Mouse (Mus musculus) hindbrain, embryonic 15.5 days (tissue): ENCODE measurements at regions not wholly inside any gene's neighbourhood (a gene's known extent, or its start where the extent isn't known, plus 50 kb on each side); places are given as distances from the start of the nearest gene placed in this dataset.

Experiments
- ATAC-seq: fragments of 200-750 bp; cut with Nextera tagmentation; 2 replicates; pipeline ENCODE4 v1.8.0; 2017; ENCODE audit warnings: low read depth, moderate number of reproducible peaks, moderate TSS enrichment; ENCODE audit not compliant: low FRiP score
- H3K27ac ChIP-seq: fragments of 300-500 bp; sonication (generic); replicated peaks from 2 replicates; pipeline ENCODE4 v1.5.1; 2015; ENCODE audit warnings: mild to moderate bottlenecking, inconsistent platforms
- H3K27me3 ChIP-seq: fragments of 300-500 bp; sonication (generic); 2 replicates; pipeline ENCODE4 v1.6.1; 2015; ENCODE audit warnings: control low read depth, inconsistent platforms
- H3K36me3 ChIP-seq: fragments of 300-500 bp; sonication (generic); 2 replicates; pipeline ENCODE4 v1.6.1; 2015; ENCODE audit warnings: control low read depth, inconsistent platforms
- H3K4me1 ChIP-seq: fragments of 300-500 bp; sonication (generic); replicated peaks from 2 replicates; pipeline ENCODE4 v1.6.1; 2015; ENCODE audit warnings: control low read depth, inconsistent platforms
- H3K4me2 ChIP-seq: fragments of 300-500 bp; sonication (generic); 2 replicates; pipeline ENCODE4 v1.6.1; 2015; ENCODE audit warnings: moderate library complexity, mild to moderate bottlenecking, inconsistent platforms
- H3K4me3 ChIP-seq: fragments of 300-500 bp; sonication (generic); 2 replicates; pipeline ENCODE4 v1.5.1; 2015; ENCODE audit warnings: mild to moderate bottlenecking, inconsistent platforms
- H3K9ac ChIP-seq: fragments of 300-500 bp; sonication (generic); 2 replicates; pipeline ENCODE4 v1.6.1; 2015; ENCODE audit warnings: inconsistent platforms
- H3K9me3 ChIP-seq: fragments of 300-500 bp; sonication (generic); 2 replicates; pipeline ENCODE4 v1.6.1; 2016; ENCODE audit warnings: control low read depth, inconsistent platforms
- WGBS: fragments of 180-500 bp; shearing (Covaris S2); methylation state at CpG from one replicate; pipeline ENCODE4 v1.1.7; 2015; 5-methylcytosine and 5-hydroxymethylcytosine counted together

DNA sequence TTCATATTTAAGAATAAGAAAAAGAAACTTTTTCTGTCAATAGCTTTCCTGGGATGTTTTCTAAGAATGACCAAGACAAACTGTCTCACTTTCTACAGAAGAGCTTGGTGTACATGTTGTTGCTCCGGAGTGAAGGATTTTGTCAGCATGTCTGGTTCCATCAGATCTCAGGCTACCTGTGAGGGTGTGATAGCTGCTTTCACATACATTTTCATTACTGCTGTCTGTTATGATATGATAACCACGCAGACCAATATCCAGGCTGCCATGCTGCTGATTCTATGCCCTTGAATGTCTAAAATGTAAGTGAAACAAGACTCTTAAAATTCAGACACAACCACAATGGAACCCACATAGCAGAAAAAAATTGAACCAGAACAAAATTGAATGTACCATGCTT lies 1036.6 kb upstream of the Lcorl start:
- Histone ChIP-seq H3K27me3 (no peaks in the 10 kb centered on the region), H3K4me1 (no peaks in the 10 kb centered on the region), H3K9me3 (no peaks in the 10 kb centered on the region), H3K36me3 (no peaks in the 10 kb centered on the region), H3K4me2 (no peak overlapping the region), H3K4me3 (no peak overlapping the region), H3K27ac (no peak overlapping the region), H3K9ac (no peak overlapping the region)
- 86% methylated on average over 2 of the region's 2 CpGs for WGBS
- ATAC-seq, result no peak

DNA sequence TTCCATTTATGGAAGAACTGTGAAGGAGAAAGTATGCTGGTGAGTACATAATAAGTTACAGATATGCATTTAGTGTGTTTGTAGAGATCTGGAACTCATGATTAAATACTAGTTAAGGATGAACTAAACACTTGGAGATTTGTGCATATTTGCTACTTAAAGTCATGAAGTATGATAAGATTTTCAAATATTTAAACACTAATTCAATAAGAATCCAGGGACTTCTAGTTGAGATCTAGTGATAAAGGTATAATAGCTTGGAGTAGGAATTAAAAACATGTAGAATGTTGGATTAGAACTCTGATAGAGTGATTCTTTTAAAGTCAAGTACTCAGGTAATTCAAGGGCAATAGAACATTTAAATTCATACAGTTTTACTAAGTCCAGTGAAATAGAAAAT lies 1026.5 kb upstream of the Lcorl start:
- no peaks in the 10 kb centered on the region for H3K36me3 ChIP-seq
- no peak overlapping the region for H3K27ac ChIP-seq
- no peak overlapping the region for H3K4me2 ChIP-seq
- H3K9ac ChIP-seq, result no peak overlapping the region
- no peak for ATAC-seq
- H3K27me3 ChIP-seq, result no peaks in the 10 kb centered on the region
- H3K4me3 ChIP-seq, result no peak overlapping the region
- H3K9me3 ChIP-seq, result no peaks in the 10 kb centered on the region
- H3K4me1 ChIP-seq, result no peaks in the 10 kb centered on the region

DNA sequence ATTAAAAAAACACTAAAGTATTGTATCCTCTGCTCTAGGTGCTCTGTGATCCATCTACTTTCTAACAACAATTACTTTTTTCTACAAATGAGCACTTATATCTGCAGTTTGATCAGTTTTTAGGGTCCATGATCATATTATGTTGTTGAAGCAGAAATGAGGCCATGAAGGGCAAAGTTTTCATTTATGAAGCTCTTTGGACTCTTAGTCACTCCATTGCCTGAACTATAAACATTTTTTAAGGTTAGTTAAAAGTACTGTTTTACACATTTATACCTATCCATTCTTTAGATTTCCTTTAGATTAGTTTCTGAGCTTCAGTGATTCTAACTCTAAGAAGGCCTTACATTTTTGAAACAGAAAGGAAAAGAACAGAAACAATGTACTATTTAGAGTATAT lies 999.4 kb upstream of the Lcorl start:
- H3K27me3 ChIP-seq, result no peaks in the 10 kb centered on the region
- H3K4me2 ChIP-seq, result no peak overlapping the region
- no peaks in the 10 kb centered on the region for H3K9me3 ChIP-seq
- H3K36me3 ChIP-seq, result no peaks in the 10 kb centered on the region
- no peak overlapping the region for H3K9ac ChIP-seq
- H3K4me1 ChIP-seq, result no peaks in the 10 kb centered on the region
- ATAC-seq, result no peak
- H3K27ac ChIP-seq, result no peak overlapping the region
- H3K4me3 ChIP-seq, result no peak overlapping the region

DNA sequence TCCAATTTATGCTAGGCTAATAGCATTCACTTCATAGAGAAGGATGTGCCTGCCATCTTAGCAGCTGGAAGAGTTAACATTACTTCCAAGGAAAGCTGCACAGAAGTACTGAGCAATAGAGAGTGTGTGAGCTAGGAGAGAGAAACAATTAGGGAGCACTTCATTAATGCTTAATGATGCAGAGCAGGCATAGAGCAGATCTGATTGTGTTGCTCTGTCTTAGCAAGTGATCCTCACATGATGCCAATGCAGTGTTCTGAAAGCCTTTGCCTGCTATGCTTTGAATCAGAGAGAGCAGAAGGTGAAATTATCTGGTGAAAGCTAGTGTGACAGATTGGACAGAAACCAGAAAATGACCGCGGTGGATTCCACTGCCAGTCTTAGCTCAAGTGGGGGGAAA lies 987.8 kb upstream of the Lcorl start:
- 49% methylated on average over 2 of the region's 2 CpGs for WGBS
- H3K27ac ChIP-seq, result peak overlapping the region; percentile 27

DNA sequence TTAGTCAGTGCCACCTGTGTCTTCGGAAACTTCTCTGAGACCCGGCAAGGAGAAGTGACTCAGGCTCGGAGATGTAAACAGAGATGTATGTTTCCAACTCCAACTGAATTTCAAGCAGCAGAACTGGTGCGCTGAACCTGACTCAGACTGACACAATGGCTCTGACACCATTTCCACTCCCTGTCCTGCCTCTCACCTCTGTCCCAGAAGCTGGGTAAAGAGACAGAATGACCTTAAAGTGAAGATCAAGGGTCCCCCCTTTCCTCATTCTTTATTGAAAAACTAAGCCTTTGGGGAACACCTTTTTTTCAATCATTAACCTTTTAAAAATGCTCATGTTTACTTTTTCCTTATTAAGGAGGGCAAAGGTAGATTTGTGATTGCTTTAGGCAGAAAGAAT lies 979.4 kb upstream of the Lcorl start:
- Histone ChIP-seq H3K4me3 (no peak overlapping the region), H3K4me2 (no peak overlapping the region), H3K9ac (no peak overlapping the region), H3K4me1 (no peaks in the 10 kb centered on the region), H3K27me3 (no peaks in the 10 kb centered on the region), H3K9me3 (no peaks in the 10 kb centered on the region), H3K36me3 (no peaks in the 10 kb centered on the region), H3K27ac (no peak overlapping the region)
- ATAC-seq, result no peak
- WGBS, result 87% methylated on average over 4 of the region's 4 CpGs

More for the DNA sequence above, 987.8 kb upstream of the Lcorl start:
- H3K4me3 ChIP-seq, result no peak overlapping the region
- no peaks in the 10 kb centered on the region for H3K27me3 ChIP-seq
- H3K36me3 ChIP-seq, result no peaks in the 10 kb centered on the region
- no peaks in the 10 kb centered on the region for H3K9me3 ChIP-seq
- ATAC-seq, result peak; percentile 72
- H3K9ac ChIP-seq, result no peak overlapping the region
- no peak overlapping the region for H3K4me2 ChIP-seq
- no peaks in the 10 kb centered on the region for H3K4me1 ChIP-seq

DNA sequence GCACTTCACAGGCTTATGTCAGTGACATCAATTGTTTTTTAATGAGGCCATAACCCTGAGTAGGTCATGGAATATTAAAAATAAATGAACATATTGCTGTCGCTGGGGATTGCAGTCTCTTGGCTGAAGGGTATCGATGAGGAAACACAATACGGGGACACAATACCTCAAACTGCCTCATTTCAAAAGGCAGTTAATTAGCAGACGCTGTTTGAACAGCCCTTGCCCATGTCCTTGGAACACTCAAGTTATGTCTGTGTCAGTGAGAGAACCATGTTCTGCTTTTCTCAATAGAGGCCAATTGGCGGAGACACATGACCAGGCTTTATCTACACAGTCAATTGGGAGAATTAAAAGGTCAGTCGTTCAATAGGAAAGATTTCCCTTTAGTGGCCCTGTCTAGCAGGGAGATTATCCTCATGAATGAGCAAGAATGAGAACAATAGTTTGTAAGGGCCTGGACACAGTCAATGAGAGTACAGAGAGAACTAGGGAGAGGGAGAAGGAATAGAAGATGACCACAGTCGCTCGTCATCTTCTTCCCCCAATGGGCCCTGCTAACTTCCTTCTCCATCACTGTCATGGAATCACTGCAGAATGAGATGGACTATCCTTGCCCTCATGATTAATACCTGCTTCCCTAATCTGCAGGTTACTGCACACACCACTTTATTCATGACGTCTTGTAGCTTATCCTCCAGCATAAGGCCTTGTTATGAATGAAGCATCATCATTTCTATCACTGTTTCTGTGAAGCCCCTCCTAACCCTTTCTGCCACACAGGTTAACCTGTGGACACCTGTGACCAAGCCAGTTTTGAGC lies 973.6 kb upstream of the Lcorl start:
- H3K4me1 ChIP-seq, result no peaks in the 10 kb centered on the region
- H3K27me3 ChIP-seq, result no peaks in the 10 kb centered on the region
- H3K36me3 ChIP-seq, result no peaks in the 10 kb centered on the region
- no peak overlapping the region for H3K27ac ChIP-seq
- H3K9me3 ChIP-seq, result no peaks in the 10 kb centered on the region
- WGBS, result 17% methylated on average over 9 of the region's 9 CpGs
- H3K4me2 ChIP-seq, result no peak overlapping the region
- no peak overlapping the region for H3K9ac ChIP-seq
- no peak for ATAC-seq
- H3K4me3 ChIP-seq, result no peak overlapping the region

DNA sequence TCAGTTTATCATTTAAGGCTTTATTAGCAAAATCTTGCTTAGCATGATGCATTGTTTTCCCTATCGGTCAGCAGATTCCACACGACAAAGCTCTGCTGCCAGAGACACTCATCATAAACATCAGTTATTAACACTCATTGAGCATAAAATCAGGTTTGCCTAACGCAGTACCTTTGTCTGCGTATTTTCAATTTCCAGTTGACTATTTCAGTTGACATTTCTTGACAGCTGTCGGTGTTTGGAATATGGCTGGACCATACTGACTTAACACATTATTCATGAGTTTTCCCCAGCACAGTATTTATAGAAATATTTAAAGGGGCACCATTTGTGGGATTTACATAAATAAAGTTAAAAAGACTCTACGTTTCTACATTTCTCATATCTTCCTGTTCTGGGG lies 972.7 kb upstream of the Lcorl start:
- Histone ChIP-seq H3K9ac (no peak overlapping the region), H3K4me3 (no peak overlapping the region), H3K36me3 (no peaks in the 10 kb centered on the region), H3K27me3 (no peaks in the 10 kb centered on the region), H3K27ac (no peak overlapping the region), H3K9me3 (no peaks in the 10 kb centered on the region), H3K4me2 (no peak overlapping the region), H3K4me1 (no peaks in the 10 kb centered on the region)
- WGBS, result 52% methylated on average over 6 of the region's 6 CpGs
- ATAC-seq, result no peak

DNA sequence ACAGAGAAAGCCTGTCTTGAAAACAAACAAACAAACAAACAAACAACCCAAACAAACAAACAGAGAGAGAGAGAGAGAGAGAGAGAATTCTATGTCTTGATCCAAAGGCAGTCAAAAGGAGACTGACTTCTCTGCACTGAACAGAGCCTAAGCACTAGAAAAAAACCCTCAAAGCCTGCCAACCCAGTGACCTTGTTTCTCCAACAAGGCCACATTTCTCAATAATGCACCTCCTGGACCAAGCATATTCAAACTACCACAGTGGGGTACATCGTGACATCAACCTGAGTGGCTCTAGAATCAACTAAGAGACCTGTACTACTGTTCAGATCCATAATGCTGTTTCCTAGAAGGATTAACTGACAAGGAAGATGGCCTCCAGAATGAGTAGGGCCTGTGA lies 969.0 kb upstream of the Lcorl start:
- Histone ChIP-seq H3K9me3 (no peaks in the 10 kb centered on the region), H3K4me1 (no peaks in the 10 kb centered on the region), H3K36me3 (no peaks in the 10 kb centered on the region), H3K4me2 (no peak overlapping the region), H3K4me3 (no peak overlapping the region), H3K27me3 (no peaks in the 10 kb centered on the region), H3K27ac (no peak overlapping the region), H3K9ac (no peak overlapping the region)
- WGBS, result 88% methylated on average over 1 of the region's 1 CpGs
- ATAC-seq, result no peak

DNA sequence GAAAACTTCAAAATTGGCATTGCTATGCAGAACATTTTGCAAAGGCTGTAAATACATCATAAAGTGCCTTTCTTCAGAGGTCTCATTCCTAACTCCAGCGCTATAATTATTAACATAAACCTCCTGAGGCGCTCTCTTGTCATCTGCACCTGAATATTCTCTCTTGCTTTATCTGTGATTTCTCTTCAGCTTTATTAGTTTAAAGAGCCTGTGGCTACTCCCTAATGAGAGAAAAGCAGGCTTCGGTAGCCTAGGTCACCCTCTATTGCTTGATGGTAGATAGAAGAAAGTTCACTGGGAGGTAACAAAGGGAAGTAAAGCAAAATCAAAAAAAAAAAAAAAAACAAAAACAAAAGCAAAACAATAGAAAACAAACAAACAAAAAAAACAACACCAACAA lies 967.5 kb upstream of the Lcorl start:
- no peak overlapping the region for H3K4me3 ChIP-seq
- no peaks in the 10 kb centered on the region for H3K27me3 ChIP-seq
- H3K9ac ChIP-seq, result no peak overlapping the region
- H3K36me3 ChIP-seq, result no peaks in the 10 kb centered on the region
- ATAC-seq, result no peak
- no peak overlapping the region for H3K4me2 ChIP-seq
- H3K9me3 ChIP-seq, result no peaks in the 10 kb centered on the region
- no peaks in the 10 kb centered on the region for H3K4me1 ChIP-seq
- 59% methylated on average over 3 of the region's 3 CpGs for WGBS
- no peak overlapping the region for H3K27ac ChIP-seq

DNA sequence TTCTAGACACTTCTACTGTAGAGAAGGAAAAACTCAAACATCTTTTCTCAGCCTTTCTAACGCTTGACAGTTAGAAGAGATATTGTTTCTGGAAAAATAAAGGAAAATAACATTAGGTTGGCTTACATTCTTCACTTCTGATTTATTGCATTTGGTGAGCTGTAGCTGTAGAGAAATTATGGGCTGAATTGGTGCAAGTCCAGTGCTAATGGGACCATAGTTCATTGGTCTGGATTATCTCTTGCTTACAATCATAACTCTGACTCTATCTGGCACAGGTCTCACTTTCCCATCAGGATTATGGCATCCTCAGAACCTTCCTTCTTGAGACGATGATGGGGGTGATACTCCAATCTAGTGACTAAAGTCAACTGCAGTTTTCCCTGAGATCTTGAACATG lies 937.7 kb upstream of the Lcorl start:
- no peak overlapping the region for H3K27ac ChIP-seq
- 89% methylated on average over 2 of the region's 2 CpGs for WGBS
- no peak overlapping the region for H3K4me2 ChIP-seq
- no peak for ATAC-seq
- no peaks in the 10 kb centered on the region for H3K4me1 ChIP-seq
- H3K9me3 ChIP-seq, result no peaks in the 10 kb centered on the region
- no peak overlapping the region for H3K9ac ChIP-seq
- no peaks in the 10 kb centered on the region for H3K36me3 ChIP-seq
- H3K4me3 ChIP-seq, result no peak overlapping the region
- no peaks in the 10 kb centered on the region for H3K27me3 ChIP-seq

DNA sequence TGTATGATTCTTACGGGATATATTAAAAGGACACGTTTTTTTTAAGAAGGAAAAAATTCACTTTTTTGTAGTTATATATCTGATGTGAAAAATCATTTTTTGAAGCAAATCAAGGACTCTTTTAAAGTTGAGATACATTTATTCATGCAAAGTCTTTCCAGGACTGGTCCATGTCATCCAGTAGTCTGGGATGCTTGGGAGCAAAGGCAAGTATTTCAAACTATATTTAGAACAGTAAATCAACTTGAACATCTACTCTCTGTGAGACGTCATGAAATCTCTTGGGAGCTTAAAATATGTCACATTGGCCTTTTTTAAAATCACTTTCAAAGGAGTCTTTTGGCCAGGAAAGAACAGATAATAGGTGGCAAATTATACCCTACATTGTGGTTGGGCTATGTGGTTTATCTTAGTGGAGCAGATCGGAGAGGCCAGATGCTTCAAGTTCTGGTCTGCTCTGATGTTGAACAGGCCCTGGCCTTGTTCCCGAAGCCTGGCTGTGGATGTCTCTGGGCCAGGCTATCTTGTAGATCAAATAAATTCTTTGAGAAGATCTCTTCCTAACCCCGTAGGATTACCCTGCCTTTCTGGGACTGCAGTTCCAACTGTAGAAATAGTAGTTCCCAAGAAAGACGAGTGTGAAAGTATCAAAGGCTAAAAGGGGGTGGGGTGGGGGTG lies 936.8 kb upstream of the Lcorl start:
- no peaks in the 10 kb centered on the region for H3K9me3 ChIP-seq
- H3K9ac ChIP-seq, result no peak overlapping the region
- no peak overlapping the region for H3K4me2 ChIP-seq
- 84% methylated on average over 7 of the region's 7 CpGs for WGBS
- H3K27me3 ChIP-seq, result no peaks in the 10 kb centered on the region
- no peaks in the 10 kb centered on the region for H3K4me1 ChIP-seq
- no peaks in the 10 kb centered on the region for H3K36me3 ChIP-seq
- no peak overlapping the region for H3K27ac ChIP-seq
- no peak for ATAC-seq
- no peak overlapping the region for H3K4me3 ChIP-seq

DNA sequence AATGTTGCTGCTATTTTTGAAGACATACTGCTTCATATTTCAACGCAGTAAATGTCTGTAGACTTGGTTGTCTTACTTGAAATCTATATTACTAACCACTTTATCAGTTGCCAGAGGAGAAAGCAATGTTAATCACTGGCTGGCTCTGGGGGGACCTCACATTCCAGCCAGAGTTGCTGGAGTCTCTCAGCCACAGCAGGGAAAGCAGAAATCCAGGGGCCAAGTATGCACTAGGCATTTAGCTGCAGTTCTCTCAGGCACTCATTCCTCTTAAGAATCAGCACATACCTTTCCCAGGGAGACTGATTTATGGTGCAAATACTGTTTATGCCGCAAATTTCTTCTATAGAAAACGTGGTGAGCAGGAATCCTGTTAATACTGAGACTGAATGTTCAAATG lies 933.6 kb upstream of the Lcorl start:
- H3K4me1 ChIP-seq, result no peaks in the 10 kb centered on the region
- no peak overlapping the region for H3K27ac ChIP-seq
- H3K27me3 ChIP-seq, result no peaks in the 10 kb centered on the region
- 0 out of 2 replicates have a peak, but pooled peaks have one; percentile 23 for ATAC-seq
- H3K9ac ChIP-seq, result no peak overlapping the region
- H3K4me3 ChIP-seq, result no peak overlapping the region
- no peaks in the 10 kb centered on the region for H3K36me3 ChIP-seq
- 55% methylated on average over 3 of the region's 3 CpGs for WGBS
- no peak overlapping the region for H3K4me2 ChIP-seq
- H3K9me3 ChIP-seq, result no peaks in the 10 kb centered on the region

DNA sequence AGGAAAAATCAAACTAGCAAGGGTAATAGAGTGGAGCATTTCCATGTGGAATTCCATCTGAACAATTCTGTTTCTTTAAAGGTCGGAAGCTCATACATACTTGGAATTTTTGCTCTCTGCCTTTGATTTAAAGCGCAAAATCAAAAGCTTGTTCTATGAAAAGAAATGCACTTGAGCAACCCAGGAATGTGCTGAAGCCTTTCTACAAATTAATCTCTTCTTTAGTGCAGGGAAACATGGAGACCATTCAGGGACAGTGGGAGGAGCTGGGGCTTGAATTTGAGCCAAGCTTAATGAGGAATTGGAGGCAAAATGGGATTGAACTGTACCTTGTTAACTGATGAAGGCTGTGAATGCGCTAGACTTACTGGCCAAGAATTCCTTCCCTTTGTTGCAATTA lies 933.1 kb upstream of the Lcorl start:
- no peak overlapping the region for H3K4me3 ChIP-seq
- no peak overlapping the region for H3K4me2 ChIP-seq
- H3K9me3 ChIP-seq, result no peaks in the 10 kb centered on the region
- no peaks in the 10 kb centered on the region for H3K4me1 ChIP-seq
- H3K9ac ChIP-seq, result no peak overlapping the region
- no peak for ATAC-seq
- WGBS, result 50% methylated on average over 3 of the region's 3 CpGs
- H3K36me3 ChIP-seq, result no peaks in the 10 kb centered on the region
- no peak overlapping the region for H3K27ac ChIP-seq
- no peaks in the 10 kb centered on the region for H3K27me3 ChIP-seq
